Mouse (Mus musculus) liver, embryonic 14.5 days (tissue): Measurements from ENCODE around the gene Lypla2. TPM values are rescaled to one million over a fixed set of nuclear protein-coding genes. Genes with fewer than 3 reads are reported as not detected.

Experiments
- ATAC-seq: fragments of 200-750 bp; cut with Nextera tagmentation; 2 replicates; pipeline ENCODE4 v1.8.0; 2017; ENCODE audit warnings: moderate number of reproducible peaks, mild to moderate bottlenecking, moderate library complexity; ENCODE audit not compliant: insufficient read depth
- DNase-seq, 3 experiments: peaks; one replicate each; pipeline ENCODE4 v3.0.0-alpha.2; 2012 to 2013; ENCODE audit warnings: low read depth in 3 of 3, low spot score in 3 of 3
- H3K27ac ChIP-seq: fragments of 300-500 bp; sonication (generic); 2 replicates; pipeline ENCODE4 v1.5.1; 2014; ENCODE audit warnings: moderate library complexity, mild to moderate bottlenecking, control low read depth, inconsistent platforms
- H3K27me3 ChIP-seq: fragments of 300-500 bp; sonication (generic); 2 replicates; pipeline ENCODE4 v1.6.1; 2014; ENCODE audit warnings: mild to moderate bottlenecking, low read length, moderate library complexity; ENCODE audit not compliant: control insufficient read depth, insufficient read depth
- H3K36me3 ChIP-seq: fragments of 300-500 bp; sonication (generic); replicated peaks from 2 replicates; pipeline ENCODE4 v1.6.1; 2014; ENCODE audit warnings: low read depth; ENCODE audit not compliant: control insufficient read depth, insufficient read depth
- H3K4me1 ChIP-seq, 2 experiments: fragments of 200-500 bp in 1 of 2; fragments of 300-500 bp in 1 of 2; sonication (generic) in 1 of 2; replicated peaks; 2 replicates each; pipeline ENCODE4 v1.6.1; 2012 to 2014; ENCODE audit warnings: antibody characterized with exemption in 1 of 2, inconsistent platforms in 1 of 2, low read length in 1 of 2; ENCODE audit not compliant: control insufficient read depth in 2 of 2, insufficient read depth in 2 of 2
- H3K4me2 ChIP-seq: fragments of 300-500 bp; sonication (generic); 2 replicates; pipeline ENCODE4 v1.6.1; 2014; ENCODE audit warnings: low read depth, mild to moderate bottlenecking, control low read depth, moderate library complexity
- H3K4me3 ChIP-seq, 2 experiments: fragments of 200-500 bp in 1 of 2; fragments of 300-500 bp in 1 of 2; sonication (generic) in 1 of 2; 2 replicates each; pipeline ENCODE4 v1.5.1; 2012 to 2014; ENCODE audit warnings: low read depth in 2 of 2, low read length in 2 of 2, mild to moderate bottlenecking in 2 of 2, control low read depth in 1 of 2, inconsistent platforms in 1 of 2, moderate library complexity in 1 of 2; ENCODE audit not compliant: insufficient read depth in 1 of 2
- H3K9ac ChIP-seq: fragments of 300-500 bp; sonication (generic); replicated peaks from 2 replicates; pipeline ENCODE4 v1.6.1; 2014; ENCODE audit warnings: mild to moderate bottlenecking, control low read depth, moderate library complexity
- H3K9me3 ChIP-seq: fragments of 300-500 bp; sonication (generic); 2 replicates; pipeline ENCODE4 v1.6.1; 2016; ENCODE audit warnings: low read length, mixed read lengths; ENCODE audit not compliant: control insufficient read depth
- CTCF ChIP-seq: IDR thresholded peaks from 2 replicates; pipeline ENCODE4 v1.5.1; 2016; ENCODE audit warnings: antibody characterized with exemption, low read depth, control low read depth
- EP300 ChIP-seq: IDR thresholded peaks from 2 replicates; pipeline ENCODE4 v1.6.1; 2016; ENCODE audit warnings: antibody characterized with exemption, low read depth
- WGBS: fragments of 180-500 bp; shearing (Covaris S2); extraction: QIAGEN DNeasy Blood & Tissue Kit; methylation state at CpG from one replicate; pipeline ENCODE4 v1.1.7; 2014; ENCODE audit not compliant: insufficient replicate concordance; 5-methylcytosine and 5-hydroxymethylcytosine counted together
- polyA plus RNA-seq, 2 experiments: library from polyadenylated mRNA; depleted of rRNA in 1 of 2; stranded (reverse) in 1 of 2; unstranded in 1 of 2; fragments of >200 nt; fragmentation: Nextera tagmentation in 1 of 2; extraction: Ambion mirVana in 1 of 2; gene quantifications; 2 replicates each; pipeline versions ENCODE4 v1.2.1 to v1.2.3; 2012 to 2014

Gene Lypla2
- polyA plus RNA-seq, 2 experiments = 26.5 to 30.6 TPM

DNA sequence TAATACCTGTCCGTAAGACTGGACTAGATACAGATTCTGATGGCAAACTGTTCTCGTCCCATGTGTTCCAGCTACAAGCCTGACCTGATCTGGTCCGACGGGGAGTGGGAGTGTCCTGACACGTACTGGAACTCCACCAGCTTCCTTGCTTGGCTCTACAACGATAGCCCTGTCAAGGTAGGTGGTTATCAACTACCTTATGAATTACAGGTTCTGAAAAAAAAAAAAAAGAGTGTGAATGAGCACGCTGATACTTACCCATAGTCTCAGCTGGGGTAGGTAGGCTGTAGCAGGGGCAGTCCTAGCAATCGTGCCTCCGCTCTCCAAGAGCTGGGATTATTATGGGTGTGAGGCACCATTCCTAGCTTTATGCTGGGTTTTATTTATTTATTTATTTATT is 42.6 kb downstream of the Lypla2 start:
- Histone ChIP-seq H3K27ac (no peak overlapping the region), H3K9ac (no peak overlapping the region), H3K4me2 (no peak overlapping the region), H3K36me3 (peaks cover 6% of the 10 kb centered on the region), H3K4me3 (no peak overlapping the region), H3K4me1 (peaks cover 0 to 15% of the 10 kb centered on the region in 2 experiments; a peak in 2 of 4 replicates), H3K9me3 (no peaks in the 10 kb centered on the region), H3K27me3 (no peaks in the 10 kb centered on the region)
- ATAC-seq (no peak), DNase-seq (no peak)
- TF ChIP-seq EP300 = no peak
- no peak for TF ChIP-seq CTCF
- 83% methylated on average over 9 of the region's 9 CpGs for WGBS

- no peak for DNase-seq
- WGBS = 79% methylated on average over 5 of the region's 5 CpGs
- Histone ChIP-seq H3K36me3 (peaks cover 6% of the 10 kb centered on the region), H3K9ac (no peak overlapping the region), H3K4me1 (peaks cover 0 to 11% of the 10 kb centered on the region in 2 experiments; a peak in 2 of 4 replicates), H3K27ac (no peak overlapping the region), H3K4me2 (no peak overlapping the region), H3K4me3 (no peak overlapping the region), H3K9me3 (no peaks in the 10 kb centered on the region), H3K27me3 (no peaks in the 10 kb centered on the region)
- no peak for TF ChIP-seq CTCF
- no peak for TF ChIP-seq EP300
- ATAC-seq = no peak
These were observed 43.0 kb downstream of the Lypla2 start for GRCm38 (mm10) chr4:135929405-135929804.

GRCm38 (mm10) chr4:135928376-135928775 is 44.0 kb downstream of the Lypla2 start:
- WGBS = 89% methylated on average over 9 of the region's 9 CpGs
- Histone ChIP-seq H3K36me3 (peaks cover 6% of the 10 kb centered on the region), H3K27me3 (no peaks in the 10 kb centered on the region), H3K4me1 (peaks cover 0 to 5% of the 10 kb centered on the region in 2 experiments; a peak in 1 of 4 replicates), H3K9me3 (no peaks in the 10 kb centered on the region), H3K4me3 (no peak overlapping the region), H3K4me2 (no peak overlapping the region), H3K9ac (no peak overlapping the region), H3K27ac (no peak overlapping the region)
- ATAC-seq (no peak), DNase-seq (no peak)
- TF ChIP-seq CTCF (no peak), EP300 (no peak)

- ATAC-seq (no peak), DNase-seq (no peak)
- H3K4me2 ChIP-seq = no peak overlapping the region
- H3K27ac ChIP-seq = no peak overlapping the region
- no peaks in the 10 kb centered on the region for H3K9me3 ChIP-seq
- no peaks in the 10 kb centered on the region for H3K36me3 ChIP-seq
- TF ChIP-seq EP300 (no peak), CTCF (no peak)
- H3K27me3 ChIP-seq = no peaks in the 10 kb centered on the region
- H3K4me3 ChIP-seq = no peak overlapping the region
- H3K4me1 ChIP-seq = peaks cover 1 to 6% of the 10 kb centered on the region in 2 experiments; a peak in 3 of 4 replicates
- 80% methylated on average over 3 of the region's 3 CpGs for WGBS
- H3K9ac ChIP-seq = no peak overlapping the region
These were observed 45.6 kb downstream of the Lypla2 start for GRCm38 (mm10) chr4:135926861-135927260.

DNA sequence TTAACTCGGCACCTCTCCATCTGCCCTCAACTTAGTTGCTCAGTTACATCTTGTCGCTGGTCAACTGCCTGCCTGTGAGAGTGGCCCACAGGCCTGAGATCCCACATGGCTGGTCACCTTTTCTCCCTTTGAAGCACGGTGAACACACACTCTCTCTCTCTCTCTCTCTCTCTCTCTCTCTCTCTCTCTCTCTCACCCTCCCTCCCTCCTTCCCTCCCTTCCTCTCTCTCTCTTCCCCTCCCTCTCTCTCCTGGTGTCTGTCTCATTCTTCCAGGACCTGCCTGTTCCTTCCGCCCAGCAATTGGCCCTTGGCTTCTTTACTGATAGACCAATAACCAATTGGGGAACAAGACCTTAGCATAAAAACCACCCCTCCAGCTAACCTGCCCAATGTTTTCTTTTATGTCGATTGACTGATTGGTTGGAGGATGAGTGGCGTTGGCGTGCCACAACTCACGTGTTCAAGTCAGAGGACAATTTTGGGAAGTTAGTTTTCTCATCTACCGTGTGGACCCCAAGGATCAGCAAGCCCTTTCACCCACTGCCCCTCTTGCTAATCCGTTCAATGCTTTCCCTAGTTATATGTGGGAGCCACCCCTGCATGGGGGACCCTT is 46.1 kb downstream of the Lypla2 start:
- H3K27ac ChIP-seq = no peak overlapping the region
- TF ChIP-seq CTCF (no peak), EP300 (no peak)
- no peaks in the 10 kb centered on the region for H3K9me3 ChIP-seq
- 69% methylated on average over 10 of the region's 10 CpGs for WGBS
- H3K36me3 ChIP-seq = no peaks in the 10 kb centered on the region
- DNase-seq (no peak), ATAC-seq (no peak)
- H3K4me2 ChIP-seq = no peak overlapping the region
- H3K9ac ChIP-seq = no peak overlapping the region
- H3K4me1 ChIP-seq = peaks cover 4 to 12% of the 10 kb centered on the region in 2 experiments; a peak in 3 of 4 replicates
- H3K4me3 ChIP-seq = no peak overlapping the region
- H3K27me3 ChIP-seq = no peaks in the 10 kb centered on the region
